Mouse (Mus musculus) Patski (cell line): Measurements from ENCODE around the gene Hhatl. TPM values are rescaled to one million over a fixed set of nuclear protein-coding genes. Genes with fewer than 3 reads are reported as not detected.
A peak's percentile ranks its signal among the peaks of the same experiment; 100 is the strongest.

ENCODE experiments used
- ATAC-seq: fragments of 100-300 bp; one replicate; pipeline ENCODE4 v1.8.0; 2021
- CTCF ChIA-PET: fragments of 350-600 bp; sonication (Branson Sonifier 250); formaldehyde crosslinking; loops from one replicate; lab custom pipeline; 2022; ENCODE audit warnings: inconsistent platforms; lab: Charles Lee
- POLR2A ChIA-PET: fragments of 350-600 bp; sonication (Branson Sonifier 250); formaldehyde crosslinking; loops from one replicate; lab custom pipeline; 2022; ENCODE audit warnings: antibody characterized with exemption, inconsistent platforms; lab: Charles Lee
- DNase-seq: peaks from one replicate; pipeline ENCODE4 v3.0.0-alpha.2; 2011; ENCODE audit warnings: low read depth, low spot score
- H3K27me3 ChIP-seq: fragments of 371-371 bp; one replicate; pipeline ENCODE4 v1.5.1; 2021
- CTCF ChIP-seq: fragments of 100-300 bp; IDR thresholded peaks from one replicate; pipeline ENCODE4 v1.5.1; 2021
- in situ Hi-C: fragments of 300-500 bp; cut with MboI; formaldehyde crosslinking; loops from 3 replicates; pipeline ENCODE4 v1.11.1; 2018; ENCODE audit warnings: low pct_unique_long_range_greater_than_20kb, mixed read lengths
- polyA plus RNA-seq: library from polyadenylated mRNA; unstranded; gene quantifications from one replicate; pipeline ENCODE4 v1.2.3, GENCODE M21; 2021

The Hhatl gene
- polyA plus RNA-seq = not detected

- DNase-seq (no peak), ATAC-seq (no peak)
- CTCF ChIA-PET = no interaction called here
- no peaks in the 10 kb centered on the region for H3K27me3 ChIP-seq
- in situ Hi-C loops = no loop called here
- no peak for TF ChIP-seq CTCF
- POLR2A ChIA-PET = no interaction called here
Measured at GRCm38 (mm10) chr9:121791757-121792521, at the start of gene Hhatl. Gene Hhatl, minus strand, starts transcription at chr9:121792507.

- in situ Hi-C loops = no loop called here
- ATAC-seq (no peak), DNase-seq (no peak)
- CTCF ChIA-PET = interaction anchor here (1.5 kb wide), 1 partner anchor 9 kb away, joined by 3 read pairs; no protein-coding TSS in a partner anchor
- no peaks in the 10 kb centered on the region for H3K27me3 ChIP-seq
- TF ChIP-seq CTCF = no peak
- POLR2A ChIA-PET = no interaction called here
Measured at GRCm38 (mm10) chr9:121839622-121839965, 47.3 kb upstream of the Hhatl start.

GRCm38 (mm10) chr9:121838829-121839621, 46.7 kb upstream of the Hhatl start, which contains the start of gene Ccdc13:
Gene Ccdc13, minus strand, starts transcription at chr9:121839461.
- no peak for ATAC-seq
- ChIA-PET CTCF (interaction anchor here (1.3 kb wide), 1 partner anchor 12 kb away, joined by 3 read pairs; no protein-coding TSS in a partner anchor), POLR2A (no interaction called here)
- no peak for TF ChIP-seq CTCF
- in situ Hi-C loops = no loop called here
- DNase-seq = no peak
- H3K27me3 ChIP-seq = no peaks in the 10 kb centered on the region

DNA sequence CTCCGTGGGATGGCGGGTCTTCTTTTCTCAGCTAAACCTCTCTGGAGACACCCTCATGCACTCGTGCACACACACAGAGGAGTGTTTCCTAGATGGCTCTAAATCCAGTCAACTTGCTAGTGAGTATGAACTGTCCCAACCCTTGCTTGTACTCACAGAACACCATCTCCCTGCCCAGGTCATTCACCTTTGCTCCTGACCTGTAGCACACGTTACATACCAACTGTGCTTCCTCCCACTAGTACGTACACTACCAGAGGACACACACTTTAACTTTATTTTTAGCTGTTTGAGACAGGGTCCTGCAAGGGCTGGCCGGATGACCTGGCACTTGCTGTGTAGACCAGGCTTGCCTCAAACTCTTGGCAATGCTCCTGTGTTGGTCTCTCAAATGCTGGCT, 45.7 kb upstream of the Hhatl start:
- TF ChIP-seq CTCF = no peak
- no peak for DNase-seq
- CTCF ChIA-PET = interaction anchor here (1.3 kb wide), 1 partner anchor 13 kb away, joined by 3 read pairs; no protein-coding TSS in a partner anchor
- in situ Hi-C loops = no loop called here
- POLR2A ChIA-PET = no interaction called here
- ATAC-seq = no peak
- H3K27me3 ChIP-seq = no peaks in the 10 kb centered on the region

GRCm38 (mm10) chr9:121833825-121834224, 41.5 kb upstream of the Hhatl start:
- ATAC-seq (no peak), DNase-seq (no peak)
- CTCF ChIA-PET = interaction anchor here (2.3 kb wide), 1 partner anchor 13 kb away, joined by 4 read pairs; no protein-coding TSS in a partner anchor
- H3K27me3 ChIP-seq = no peaks in the 10 kb centered on the region
- POLR2A ChIA-PET = no interaction called here
- no peak for TF ChIP-seq CTCF
- in situ Hi-C loops = no loop called here

DNA sequence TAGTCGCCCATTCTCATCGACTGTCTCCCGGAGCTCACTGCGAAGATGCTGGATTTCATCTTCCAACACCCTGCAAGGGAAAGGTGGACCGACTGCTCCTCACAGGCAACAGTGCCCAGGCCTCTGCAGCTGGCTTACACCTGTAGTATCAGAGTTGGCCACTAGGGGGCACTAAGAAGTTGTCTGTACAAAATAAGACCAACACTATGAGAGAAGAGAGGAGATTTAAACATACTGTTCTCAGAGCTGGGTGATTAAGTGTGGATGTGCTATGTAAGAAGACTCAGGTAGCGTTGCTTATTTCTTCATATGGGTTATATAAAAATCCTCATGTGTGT, 38.6 kb upstream of the Hhatl start:
- no peaks in the 10 kb centered on the region for H3K27me3 ChIP-seq
- TF ChIP-seq CTCF = peak; percentile 85
- in situ Hi-C loops = no loop called here
- ChIA-PET CTCF (interaction anchor here (0.7 to 2.0 kb wide), 9 partner anchors 9 to 131 kb away, joined by 3 to 9 read pairs (median 4); no protein-coding TSS in a partner anchor), POLR2A (no interaction called here)
- peak; percentile 40 for ATAC-seq
- no peak for DNase-seq

DNA sequence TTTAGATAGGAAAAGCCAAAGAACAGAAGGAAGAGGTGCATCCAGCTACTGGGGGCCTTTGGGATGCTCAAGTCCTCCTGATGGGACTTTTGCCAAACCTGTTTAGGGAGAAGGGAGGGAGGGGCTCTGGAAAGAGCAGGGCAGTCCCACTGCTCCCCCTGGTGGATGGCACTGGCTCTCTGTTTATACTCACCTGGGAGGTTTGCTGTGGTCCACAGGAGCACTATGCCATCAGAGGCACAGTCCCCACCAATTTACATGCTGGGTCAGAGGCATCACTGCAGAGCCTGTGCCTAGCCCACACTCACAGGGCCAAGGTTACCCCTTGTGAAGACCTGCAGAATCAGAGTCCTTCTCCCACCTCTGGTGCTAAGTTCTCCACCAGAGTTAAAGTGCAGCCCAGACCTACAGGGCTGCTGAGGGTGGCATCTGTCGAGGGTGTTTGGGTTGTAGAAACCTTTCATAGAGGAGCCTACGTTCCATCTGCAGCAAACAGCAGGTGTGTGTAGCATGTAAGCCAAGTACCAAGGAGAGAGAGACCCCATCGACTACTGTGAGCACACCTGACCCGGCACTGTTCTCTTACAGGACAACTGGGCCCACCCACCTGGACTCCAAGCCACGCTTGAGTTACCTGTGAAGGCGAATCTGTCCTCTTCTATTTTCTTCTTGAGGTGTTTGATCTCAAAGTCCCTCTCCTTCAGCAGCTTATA, 38.1 kb upstream of the Hhatl start:
- ATAC-seq (peak; percentile 31), DNase-seq (no peak)
- H3K27me3 ChIP-seq = no peaks in the 10 kb centered on the region
- CTCF ChIA-PET = interaction anchor here (0.7 to 2.1 kb wide), 11 partner anchors 8 to 133 kb away, joined by 3 to 9 read pairs (median 4); no protein-coding TSS in a partner anchor
- TF ChIP-seq CTCF = no peak
- in situ Hi-C loops = no loop called here
- POLR2A ChIA-PET = interaction anchor here (1.3 kb wide), 1 partner anchor 70 kb away, joined by 5 read pairs; no protein-coding TSS in a partner anchor

GRCm38 (mm10) chr9:121829270-121829992, 37.1 kb upstream of the Hhatl start:
- TF ChIP-seq CTCF = no peak
- ChIA-PET CTCF (interaction anchor here (0.7 to 2.1 kb wide), 5 partner anchors 12 to 132 kb away, joined by 3 to 9 read pairs (median 7); no protein-coding TSS in a partner anchor), POLR2A (interaction anchor here (1.3 kb wide), 1 partner anchor 69 kb away, joined by 5 read pairs; no protein-coding TSS in a partner anchor)
- ATAC-seq = no peak
- in situ Hi-C loops = loop anchor here (5.0 kb wide), 1 partner anchor 132 kb away; no protein-coding TSS in a partner anchor
- H3K27me3 ChIP-seq = no peaks in the 10 kb centered on the region
- DNase-seq = no peak

DNA sequence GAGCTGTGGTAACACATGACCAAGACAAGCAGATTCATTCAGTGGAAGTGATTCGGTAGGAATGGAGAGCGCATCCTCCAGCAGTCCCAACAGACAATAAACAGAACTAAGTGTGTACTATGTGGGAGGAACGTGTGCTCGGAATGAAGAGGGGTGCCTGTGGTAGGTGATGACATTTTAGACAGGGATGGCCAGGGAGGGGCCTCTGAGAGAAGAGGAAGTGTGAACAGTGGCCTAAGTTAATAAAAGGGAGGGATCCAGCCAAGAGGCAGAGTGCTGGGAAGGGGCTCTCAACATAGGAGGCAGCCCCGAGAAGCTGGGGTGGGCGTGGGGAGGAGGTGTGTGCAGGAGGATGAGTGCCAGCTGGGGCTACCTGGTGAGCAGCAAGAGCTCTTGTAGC, 36.0 kb upstream of the Hhatl start:
- no peak for TF ChIP-seq CTCF
- in situ Hi-C loops = loop anchor here (5.0 kb wide), 1 partner anchor 131 kb away; no protein-coding TSS in a partner anchor
- ChIA-PET POLR2A (no interaction called here), CTCF (interaction anchor here (1.7 to 2.1 kb wide), 2 partner anchors 19 to 131 kb away, joined by 3 to 7 read pairs; no protein-coding TSS in a partner anchor)
- DNase-seq (no peak), ATAC-seq (no peak)
- H3K27me3 ChIP-seq = no peaks in the 10 kb centered on the region
